Mouse (Mus musculus) limb, embryonic 14.5 days (tissue): ENCODE data around the gene Tead4. TPM values are rescaled to one million over a fixed set of nuclear protein-coding genes. Genes with fewer than 3 reads are reported as not detected.

ENCODE experiments used
- ATAC-seq: fragments of 200-750 bp; cut with Nextera tagmentation; 2 replicates; pipeline ENCODE4 v1.8.0; 2017; ENCODE audit warnings: low read depth, moderate number of reproducible peaks, moderate TSS enrichment; ENCODE audit not compliant: low FRiP score
- DNase-seq: peaks from one replicate; pipeline ENCODE4 v3.0.0-alpha.2; 2015; ENCODE audit warnings: low spot score
- H3K27ac ChIP-seq: fragments of 300-500 bp; sonication (generic); replicated peaks from 2 replicates; pipeline ENCODE4 v1.5.1; 2014; ENCODE audit warnings: low read depth, mild to moderate bottlenecking, low read length, moderate library complexity, mixed read lengths
- H3K27me3 ChIP-seq: fragments of 300-500 bp; sonication (generic); 2 replicates; pipeline ENCODE4 v1.6.1; 2014; ENCODE audit warnings: low read length, mixed read lengths; ENCODE audit not compliant: control insufficient read depth, insufficient read depth
- H3K36me3 ChIP-seq: fragments of 300-500 bp; sonication (generic); 2 replicates; pipeline ENCODE4 v1.6.1; 2014; ENCODE audit warnings: mild to moderate bottlenecking, low read length, moderate library complexity, mixed read lengths; ENCODE audit not compliant: control insufficient read depth, insufficient read depth
- H3K4me1 ChIP-seq: fragments of 300-500 bp; sonication (generic); 2 replicates; pipeline ENCODE4 v1.6.1; 2014; ENCODE audit warnings: antibody characterized with exemption, low read length, mixed read lengths; ENCODE audit not compliant: control insufficient read depth, insufficient read depth
- H3K4me2 ChIP-seq: fragments of 300-500 bp; sonication (generic); replicated peaks from 2 replicates; pipeline ENCODE4 v1.6.1; 2014; ENCODE audit warnings: low read depth, mild to moderate bottlenecking, low read length, moderate library complexity; ENCODE audit not compliant: severe bottlenecking
- H3K4me3 ChIP-seq: fragments of 300-500 bp; sonication (generic); replicated peaks from 2 replicates; pipeline ENCODE4 v1.5.1; 2014; ENCODE audit warnings: low read length
- H3K9ac ChIP-seq: fragments of 300-500 bp; sonication (generic); 2 replicates; pipeline ENCODE4 v1.6.1; 2014; ENCODE audit warnings: mild to moderate bottlenecking, low read depth, low read length, moderate library complexity; ENCODE audit not compliant: severe bottlenecking
- H3K9me3 ChIP-seq: fragments of 300-500 bp; sonication (generic); 2 replicates; pipeline ENCODE4 v1.6.1; 2016; ENCODE audit warnings: low read length; ENCODE audit not compliant: control insufficient read depth
- POLR2A ChIP-seq: fragments of 200-500 bp; IDR thresholded peaks from 2 replicates; pipeline ENCODE4 v1.8.0; 2012; ENCODE audit warnings: inconsistent platforms, mild to moderate bottlenecking, moderate library complexity, borderline replicate concordance; ENCODE audit not compliant: insufficient read depth, insufficient read length; ENCODE audit errors: extremely low read depth
- WGBS: fragments of 180-500 bp; shearing (Covaris S2); extraction: QIAGEN DNeasy Blood & Tissue Kit; methylation state at CpG from one replicate; pipeline ENCODE4 v1.1.7; 2014; 5-methylcytosine and 5-hydroxymethylcytosine counted together
- polyA plus RNA-seq, 2 experiments: library from polyadenylated mRNA; depleted of rRNA in 1 of 2; stranded (reverse) in 1 of 2; unstranded in 1 of 2; fragments of >200 nt; fragmentation: Nextera tagmentation in 1 of 2; extraction: Ambion mirVana in 1 of 2; gene quantifications; 2 replicates each; pipeline versions ENCODE4 v1.2.1 to v1.2.3; 2012 to 2014

Tead4 gene
- polyA plus RNA-seq, 2 experiments, result 4.6 to 5.8 TPM

DNA sequence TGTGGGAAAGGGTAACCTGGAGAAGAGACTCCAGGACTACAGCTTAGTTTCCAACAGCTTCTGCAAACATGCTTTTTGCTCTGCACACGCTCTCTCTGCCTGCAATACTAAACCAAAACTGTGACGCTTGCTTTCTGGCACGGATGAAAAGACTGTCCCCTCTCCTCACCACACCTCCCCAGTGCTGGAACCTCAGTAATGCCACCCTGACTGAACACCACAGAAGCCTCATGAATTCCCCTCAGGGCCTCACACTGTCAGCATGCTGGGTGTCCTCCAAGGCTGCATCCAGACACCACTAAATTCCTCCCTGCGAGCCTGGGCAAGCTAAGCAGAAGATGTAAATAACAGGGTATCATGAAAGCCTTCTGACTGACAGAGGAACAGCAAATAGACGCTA lies 38.3 kb upstream of the Tead4 start:
- Histone ChIP-seq H3K4me2 (no peak overlapping the region), H3K27me3 (no peaks in the 10 kb centered on the region), H3K4me3 (no peak overlapping the region), H3K36me3 (peaks cover 34% of the 10 kb centered on the region), H3K4me1 (peaks cover 7% of the 10 kb centered on the region; the same call in 1 of the 2 replicates), H3K9ac (no peak overlapping the region), H3K9me3 (no peaks in the 10 kb centered on the region), H3K27ac (peak overlapping the region; percentile 13; the same call in 1 of the 2 replicates)
- ATAC-seq (peak; percentile 60; the same call in 1 of the 2 replicates), DNase-seq (peak; percentile 42)
- WGBS, result 20% methylated on average over 5 of the region's 5 CpGs
- no peak for TF ChIP-seq POLR2A

GRCm38 (mm10) chr6:128337467-128337866 lies 36.8 kb upstream of the Tead4 start:
- Histone ChIP-seq H3K27ac (no peak overlapping the region), H3K4me2 (no peak overlapping the region), H3K4me1 (peaks cover 7% of the 10 kb centered on the region; the same call in 1 of the 2 replicates), H3K4me3 (no peak overlapping the region), H3K9me3 (no peaks in the 10 kb centered on the region), H3K36me3 (peaks cover 40% of the 10 kb centered on the region), H3K27me3 (no peaks in the 10 kb centered on the region), H3K9ac (no peak overlapping the region)
- WGBS, result 80% methylated on average over 7 of the region's 7 CpGs
- DNase-seq (no peak), ATAC-seq (no peak)
- TF ChIP-seq POLR2A, result no peak

GRCm38 (mm10) chr6:128334397-128335124 lies 33.9 kb upstream of the Tead4 start:
- Histone ChIP-seq H3K27ac (0 out of 2 replicates have a peak overlapping the region, but pooled peaks have one; percentile 26), H3K4me1 (peaks cover 5% of the 10 kb centered on the region; the same call in 1 of the 2 replicates), H3K9ac (no peak overlapping the region), H3K27me3 (no peaks in the 10 kb centered on the region), H3K36me3 (peaks cover 56% of the 10 kb centered on the region), H3K4me3 (no peak overlapping the region), H3K4me2 (no peak overlapping the region), H3K9me3 (peaks cover 9% of the 10 kb centered on the region; the same call in 1 of the 2 replicates)
- DNase-seq (peak; percentile 83), ATAC-seq (peak; percentile 60; the same call in 1 of the 2 replicates)
- no peak for TF ChIP-seq POLR2A
- 24% methylated on average over 12 of the region's 12 CpGs for WGBS

- ATAC-seq (no peak; the same call in 1 of the 2 replicates), DNase-seq (peak; percentile 83)
- Histone ChIP-seq H3K36me3 (peaks cover 25% of the 10 kb centered on the region), H3K9ac (no peak overlapping the region), H3K4me2 (no peak overlapping the region), H3K27me3 (no peaks in the 10 kb centered on the region), H3K4me3 (no peak overlapping the region), H3K27ac (no peak overlapping the region), H3K4me1 (no peaks in the 10 kb centered on the region), H3K9me3 (no peaks in the 10 kb centered on the region)
- TF ChIP-seq POLR2A, result no peak
- 8% methylated on average over 4 of the region's 4 CpGs for WGBS
Measured at GRCm38 (mm10) chr6:128318317-128318716, 17.7 kb upstream of the Tead4 start.

DNA sequence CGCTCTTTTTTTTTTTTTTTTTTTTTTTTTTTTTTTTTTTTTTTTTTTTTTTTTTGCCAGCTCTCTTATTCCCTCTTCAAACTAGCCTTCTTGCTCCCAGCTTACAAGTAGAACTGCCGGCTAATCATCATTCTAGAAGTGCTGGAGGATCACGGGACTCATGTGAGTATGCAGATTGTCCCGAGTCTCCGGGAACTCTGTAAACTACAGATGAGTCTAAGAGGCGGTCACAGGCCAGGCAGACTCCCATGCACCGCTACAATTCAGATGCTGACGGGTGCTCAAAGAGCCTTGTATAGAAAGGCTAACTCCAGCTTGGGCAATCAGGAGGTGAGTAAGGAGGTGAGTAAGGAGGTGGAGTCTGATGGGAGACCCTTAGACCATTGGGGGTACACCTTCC lies 15.0 kb upstream of the Tead4 start:
- ATAC-seq, result no peak

More for the DNA sequence above, 15.0 kb upstream of the Tead4 start:
- Histone ChIP-seq H3K9me3 (no peaks in the 10 kb centered on the region), H3K36me3 (no peaks in the 10 kb centered on the region), H3K4me1 (no peaks in the 10 kb centered on the region), H3K27me3 (no peaks in the 10 kb centered on the region), H3K4me3 (no peak overlapping the region), H3K4me2 (no peak overlapping the region), H3K9ac (no peak overlapping the region), H3K27ac (no peak overlapping the region)
- DNase-seq, result no peak
- no peak for TF ChIP-seq POLR2A
- WGBS, result 73% methylated on average over 8 of the region's 8 CpGs
